Mouse (Mus musculus): ENCODE measurements at regions not wholly inside any gene's neighbourhood (a gene's known extent, or its start where the extent isn't known, plus 50 kb on each side); places are given as distances from the start of the nearest gene placed in this dataset.

DNA sequence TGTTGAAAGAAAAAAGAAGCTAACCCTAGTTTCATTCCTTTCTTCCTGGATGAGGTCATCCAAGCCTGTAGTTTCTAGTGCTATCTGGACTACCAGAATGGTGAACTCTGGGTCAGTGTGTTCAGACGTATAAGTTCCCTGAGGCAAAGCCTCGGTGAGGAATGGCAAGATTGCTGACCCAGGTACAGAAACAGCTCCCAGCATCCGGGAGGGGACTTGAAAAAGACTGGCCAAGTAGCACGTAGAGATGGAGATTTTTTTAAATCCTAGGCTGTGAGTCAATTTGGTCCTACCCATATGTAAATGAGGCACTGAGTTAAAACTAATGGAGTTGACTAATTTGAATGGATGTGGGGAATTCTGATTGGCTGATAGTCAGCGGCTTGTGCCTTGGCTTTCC is 55.0 kb upstream of the Gm11084 start:
- DNase-seq = no peak
- intact Hi-C loops (cut with DNase I) = no loop called here

DNA sequence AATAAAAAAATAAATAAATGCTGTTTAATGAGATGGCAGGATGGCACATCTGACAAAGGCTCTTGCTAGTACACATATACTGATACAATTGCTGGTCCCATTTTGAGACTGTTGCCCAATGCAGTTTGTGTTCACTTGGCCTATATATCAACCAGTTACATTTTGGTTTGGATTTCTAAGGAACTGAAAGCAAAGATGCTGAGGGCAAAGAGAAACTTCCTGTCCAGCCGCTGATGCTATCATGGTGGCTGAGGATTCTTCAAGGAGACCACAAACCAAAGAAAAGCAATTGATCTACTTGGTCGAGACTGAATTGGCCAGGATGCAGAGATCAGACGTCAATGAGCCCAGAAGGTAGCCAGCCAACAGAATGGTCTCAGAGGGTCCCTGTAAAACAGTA is 53.5 kb upstream of the Gm11084 start:
- intact Hi-C loops (cut with DNase I) = no loop called here
- no peak for DNase-seq

DNA sequence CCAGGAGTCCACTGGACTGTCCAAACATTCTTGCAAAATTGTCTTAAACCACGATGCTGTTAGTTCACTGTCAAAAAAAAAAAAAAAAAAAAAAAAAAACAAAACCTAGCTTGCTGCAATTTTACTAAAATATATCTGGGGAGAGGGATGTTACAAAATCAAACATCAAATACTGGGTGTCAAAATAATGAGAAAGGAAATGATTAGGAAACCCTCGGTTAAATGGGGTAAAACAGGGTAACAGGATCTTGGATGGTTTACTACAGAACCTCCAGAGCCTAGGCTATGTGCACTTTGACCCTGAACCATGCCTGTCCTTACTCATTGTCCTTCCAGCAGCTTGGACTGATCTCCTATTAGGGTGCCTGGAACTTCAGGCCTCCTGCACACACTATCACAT is 52.8 kb upstream of the Gm11084 start:
- intact Hi-C loops (cut with DNase I) = no loop called here
- DNase-seq = no peak

DNA sequence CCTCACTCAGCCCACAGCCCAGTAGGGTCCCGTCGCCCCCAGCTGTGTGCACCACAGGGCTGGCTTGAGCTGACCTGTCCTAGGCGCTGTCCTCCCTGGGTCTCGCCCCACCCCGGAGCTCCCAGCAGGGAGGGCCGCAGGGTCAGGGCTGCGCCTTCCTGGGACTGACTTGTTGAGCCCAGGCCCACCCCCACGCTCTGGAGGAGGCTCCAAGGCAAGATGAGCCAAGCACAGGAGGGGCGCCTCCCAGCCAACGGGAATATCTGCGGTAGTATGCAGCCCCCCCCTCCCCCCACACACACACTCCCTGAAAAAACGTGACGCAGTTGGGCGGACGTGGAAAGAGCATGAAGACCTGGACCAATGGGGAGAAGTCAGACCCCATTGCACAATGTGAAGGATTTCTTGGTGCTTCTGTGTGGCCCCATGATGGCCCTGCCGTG is 51.8 kb upstream of the Gm11084 start:
- intact Hi-C loops (cut with DNase I) = no loop called here
- peak in 1 of 2 experiments; percentile 23 for DNase-seq

DNA sequence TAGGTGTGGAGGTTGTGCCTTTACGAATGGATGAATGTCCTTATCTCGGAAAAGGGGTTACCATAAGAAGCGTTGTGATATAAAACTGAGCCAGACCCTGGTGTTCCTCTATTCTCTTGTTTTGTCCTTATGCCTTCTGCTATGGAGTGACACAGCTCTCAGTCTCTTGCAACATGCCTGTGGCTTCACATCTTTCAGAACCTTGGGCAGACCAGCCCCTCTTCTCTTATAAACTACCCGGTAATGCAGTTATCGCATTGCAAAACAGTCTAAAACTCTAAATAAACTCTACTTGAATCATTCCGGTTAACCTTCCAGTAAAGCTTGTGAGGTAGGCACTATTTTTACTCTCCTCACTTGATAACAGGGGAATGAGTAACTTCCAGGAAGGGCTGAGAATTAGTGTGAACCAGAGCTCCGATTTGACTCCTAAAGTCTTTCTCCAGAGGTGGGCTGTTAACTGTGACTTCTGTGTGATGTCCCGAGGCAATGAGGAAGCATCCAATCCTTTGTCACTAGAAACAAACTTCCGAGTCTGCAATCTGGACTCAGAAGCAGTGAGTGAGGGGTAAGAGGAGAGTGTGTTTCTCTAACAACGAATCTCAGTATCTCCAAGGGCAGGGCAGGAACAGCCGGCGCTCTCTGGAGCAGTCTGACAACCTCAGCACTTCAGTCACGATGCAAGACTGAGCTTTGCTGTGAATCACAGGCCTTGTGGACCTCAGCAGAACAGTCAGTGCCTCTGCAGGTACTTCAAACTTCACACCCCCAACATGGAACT is 50.9 kb upstream of the Gm11084 start:
- no peak for DNase-seq
- intact Hi-C loops (cut with DNase I) = no loop called here

Measured in gastrocnemius, postnatal 36 days (tissue).